Mouse (Mus musculus) myocyte (in vitro differentiated cells): ENCODE data around the gene Fth1. TPM values are rescaled to one million over a fixed set of nuclear protein-coding genes. Genes with fewer than 3 reads are reported as not detected.
A peak's percentile ranks its signal among the peaks of the same experiment; 100 is the strongest.
"Not testable (repeated sequence)": the region's sequence is repeated elsewhere in the genome, so short reads cannot be mapped to it uniquely, and the experiment has no call there.

Experiments
- H3K27me3 ChIP-seq: one replicate; pipeline ENCODE4 v1.6.1; 2011; ENCODE audit not compliant: control insufficient read depth, insufficient read depth, insufficient read length
- H3K36me3 ChIP-seq: one replicate; pipeline ENCODE4 v1.6.1; 2011; ENCODE audit not compliant: control insufficient read depth, insufficient read depth
- H3K4me2 ChIP-seq: one replicate; pipeline ENCODE4 v1.6.1; 2011; ENCODE audit warnings: low read depth, control low read depth
- H3K4me3 ChIP-seq: one replicate; pipeline ENCODE4 v1.5.1; 2011; ENCODE audit warnings: mild to moderate bottlenecking, control low read depth, moderate library complexity
- H3K79me2 ChIP-seq: one replicate; pipeline ENCODE4 v1.6.1; 2011; ENCODE audit not compliant: control insufficient read depth, insufficient read depth
- H3ac ChIP-seq: one replicate; pipeline ENCODE4 v1.6.1; 2011; ENCODE audit not compliant: control insufficient read depth, insufficient read length
- CEBPB ChIP-seq: IDR thresholded peaks from 2 replicates; pipeline ENCODE4 v1.6.1; 2011; ENCODE audit warnings: mild to moderate bottlenecking, moderate library complexity; ENCODE audit not compliant: poor library complexity, insufficient read depth, severe bottlenecking
- E2F4 ChIP-seq: IDR thresholded peaks from one replicate; pipeline ENCODE4 v1.6.1; 2011; ENCODE audit warnings: mild to moderate bottlenecking, control low read depth, moderate library complexity; ENCODE audit not compliant: insufficient read depth
- MAX ChIP-seq: IDR thresholded peaks from one replicate; pipeline ENCODE4 v1.6.1; 2011; ENCODE audit warnings: low read depth, mild to moderate bottlenecking, control low read depth
- MYOD1 ChIP-seq, 3 experiments: IDR thresholded peaks; one replicate each; pipeline ENCODE4 v1.6.1; 2011; ENCODE audit warnings: control low read depth in 2 of 3, low read depth in 2 of 3, mild to moderate bottlenecking in 2 of 3, moderate library complexity in 1 of 3; ENCODE audit not compliant: insufficient read length in 2 of 3, control insufficient read depth in 1 of 3
- MYOG ChIP-seq, 3 experiments: IDR thresholded peaks; one replicate each; pipeline ENCODE4 v1.6.1; 2011; ENCODE audit warnings: control low read depth in 2 of 3, low read depth in 2 of 3, mild to moderate bottlenecking in 2 of 3; ENCODE audit not compliant: insufficient read length in 2 of 3, control insufficient read depth in 1 of 3, insufficient read depth in 1 of 3
- POLR2A ChIP-seq: IDR thresholded peaks from one replicate; pipeline ENCODE4 v1.6.1; 2011; ENCODE audit warnings: low read depth, mild to moderate bottlenecking, control low read depth, moderate library complexity; ENCODE audit not compliant: insufficient read length
- POLR2AphosphoS2 ChIP-seq: IDR thresholded peaks from one replicate; pipeline ENCODE4 v1.6.1; 2011; ENCODE audit warnings: low read depth, control low read depth; ENCODE audit not compliant: insufficient read length
- REST ChIP-seq: IDR thresholded peaks from one replicate; pipeline ENCODE4 v1.6.1; 2011; ENCODE audit warnings: mild to moderate bottlenecking, control low read depth, moderate library complexity; ENCODE audit not compliant: insufficient read depth, insufficient read length
- SRF ChIP-seq: IDR thresholded peaks from one replicate; pipeline ENCODE4 v1.6.1; 2011; ENCODE audit warnings: low read depth; ENCODE audit not compliant: control insufficient read depth, insufficient read length
- TCF12 ChIP-seq: IDR thresholded peaks from one replicate; pipeline ENCODE4 v1.6.1; 2011; ENCODE audit warnings: mild to moderate bottlenecking, control low read depth; ENCODE audit not compliant: poor library complexity, insufficient read depth, severe bottlenecking
- TCF3 ChIP-seq: IDR thresholded peaks from one replicate; pipeline ENCODE4 v1.6.1; 2011; ENCODE audit warnings: low read depth, control low read depth; ENCODE audit not compliant: insufficient read length
- USF1 ChIP-seq: IDR thresholded peaks from one replicate; pipeline ENCODE4 v1.6.1; 2011; ENCODE audit warnings: low read depth, mild to moderate bottlenecking, control low read depth, moderate library complexity
- polyA plus RNA-seq: library from polyadenylated mRNA; unstranded; fragments of >200 nt; fragmentation: generic; extraction: Trizol; gene quantifications from one replicate; pipeline ENCODE4 v1.2.1, GENCODE M21; 2012; ENCODE audit warnings: missing spikeins

Fth1 gene
- polyA plus RNA-seq, 1 experiment, result 6,603 TPM

GRCm38 (mm10) chr19:9960769-9961168 lies 19.6 kb upstream of the Fth1 start:
- Histone ChIP-seq H3K4me3 (no peak overlapping the region), H3K79me2 (no peaks in the 10 kb centered on the region), H3K4me2 (no peak overlapping the region), H3K27me3 (no peaks in the 10 kb centered on the region), H3ac (no peak overlapping the region), H3K36me3 (no peaks in the 10 kb centered on the region)
- TF ChIP-seq MAX, result no peak
- TF ChIP-seq TCF12, result no peak
- TF ChIP-seq SRF, result no peak
- no peak for TF ChIP-seq MYOD1 (IDR thresholded peaks at IDR 0.05; ENCODE audit: control insufficient read depth in 1 of 3, insufficient read length in 2 of 3, low read depth in 2 of 3)
- no peak for TF ChIP-seq REST
- TF ChIP-seq MYOG (IDR thresholded peaks at IDR 0.05; ENCODE audit: control insufficient read depth in 1 of 3, insufficient read depth in 1 of 3, insufficient read length in 2 of 3, low read depth in 2 of 3), result no peak
- no peak for TF ChIP-seq POLR2A
- TF ChIP-seq TCF3, result no peak
- no peak for TF ChIP-seq CEBPB
- TF ChIP-seq USF1, result no peak
- TF ChIP-seq POLR2AphosphoS2, result no peak
- TF ChIP-seq E2F4, result no peak

- peak overlapping the region; percentile 33 for H3K4me2 ChIP-seq
- TF ChIP-seq USF1 (no peak), POLR2AphosphoS2 (no peak), CEBPB (no peak), MYOG (IDR thresholded peaks at IDR 0.05; ENCODE audit: control insufficient read depth in 1 of 3, insufficient read depth in 1 of 3, insufficient read length in 2 of 3, low read depth in 2 of 3) (peak in 1 of 3 experiments; percentile 56), MYOD1 (IDR thresholded peaks at IDR 0.05; ENCODE audit: control insufficient read depth in 1 of 3, insufficient read length in 2 of 3, low read depth in 2 of 3) (no peak), E2F4 (no peak), POLR2A (no peak)
- H3ac ChIP-seq, result no peak overlapping the region
- no peak overlapping the region for H3K4me3 ChIP-seq
- H3K79me2 ChIP-seq, result no peaks in the 10 kb centered on the region
- no peaks in the 10 kb centered on the region for H3K27me3 ChIP-seq
- no peaks in the 10 kb centered on the region for H3K36me3 ChIP-seq
Measured at GRCm38 (mm10) chr19:9964205-9964916, 16.0 kb upstream of the Fth1 start.

- Histone ChIP-seq H3K4me2 (peak overlapping the region; percentile 44), H3K79me2 (no peaks in the 10 kb centered on the region), H3K36me3 (no peaks in the 10 kb centered on the region), H3K27me3 (no peaks in the 10 kb centered on the region), H3K4me3 (no peak overlapping the region), H3ac (no peak overlapping the region)
- TF ChIP-seq MYOG (IDR thresholded peaks at IDR 0.05; ENCODE audit: control insufficient read depth in 1 of 3, insufficient read depth in 1 of 3, insufficient read length in 2 of 3, low read depth in 2 of 3) (peak; percentile 97 to 98 (median 98)), TCF3 (peak; percentile 95), TCF12 (peak; percentile 95), E2F4 (no peak), MYOD1 (IDR thresholded peaks at IDR 0.05; ENCODE audit: control insufficient read depth in 1 of 3, insufficient read length in 2 of 3, low read depth in 2 of 3) (peak; percentile 90 to 98 (median 97))
Measured at GRCm38 (mm10) chr19:9966096-9966867, 14.1 kb upstream of the Fth1 start.

- TF ChIP-seq REST, result no peak
- TF ChIP-seq MYOG (IDR thresholded peaks at IDR 0.05; ENCODE audit: control insufficient read depth in 1 of 3, insufficient read depth in 1 of 3, insufficient read length in 2 of 3, low read depth in 2 of 3), result no peak
- no peak for TF ChIP-seq POLR2A
- TF ChIP-seq POLR2AphosphoS2, result no peak
- no peak for TF ChIP-seq USF1
- TF ChIP-seq SRF, result no peak
- TF ChIP-seq TCF12, result no peak
- no peak for TF ChIP-seq E2F4
- TF ChIP-seq TCF3, result no peak
Measured at GRCm38 (mm10) chr19:9968081-9968787, 12.2 kb upstream of the Fth1 start.

GRCm38 (mm10) chr19:9974853-9975252 lies 5.5 kb upstream of the Fth1 start:
- H3K4me3 ChIP-seq, H3ac ChIP-seq, H3K79me2 ChIP-seq, H3K36me3 ChIP-seq, H3K27me3 ChIP-seq, H3K4me2 ChIP-seq: not testable (repeated sequence)

More at GRCm38 (mm10) chr19:9968081-9968787, 12.2 kb upstream of the Fth1 start:
- Histone ChIP-seq H3ac (no peak overlapping the region), H3K27me3 (no peaks in the 10 kb centered on the region), H3K4me3 (no peak overlapping the region), H3K4me2 (no peak overlapping the region), H3K79me2 (no peaks in the 10 kb centered on the region), H3K36me3 (no peaks in the 10 kb centered on the region)
